Mouse (Mus musculus) leukemia stem cell, adult 10-12 weeks (primary cell): ENCODE measurements around the gene Rps6ka1. TPM values are rescaled to one million over a fixed set of nuclear protein-coding genes. Genes with fewer than 3 reads are reported as not detected.

ENCODE experiments used
- polyA plus RNA-seq: library from polyadenylated mRNA; stranded (reverse); fragments of >175 nt; gene quantifications from 2 replicates; pipeline ENCODE4 v1.2.3, GENCODE M21; 2012; ENCODE audit warnings: low replicate concordance

Gene Rps6ka1
- 45.3 and 63.8 TPM in 2 replicates for polyA plus RNA-seq

GRCm38 (mm10) chr4:133887672-133888453 is at the start of gene Rps6ka1:
Rps6ka1 (minus strand) TSS chr4:133887797.

Other genes starting within 250 kb of the Rps6ka1 start
- 85.1 and 90.5 TPM in 2 replicates for gene Zdhhc18, start 237.6 kb downstream of the Rps6ka1 start, polyA plus RNA-seq
- 14.1 and 14.3 TPM in 2 replicates for gene Pigv, start 215.2 kb downstream of the Rps6ka1 start, polyA plus RNA-seq
- gene Arid1a, start 131.0 kb downstream of the Rps6ka1 start, polyA plus RNA-seq: 95.3 and 252 TPM in 2 replicates
- gene Hmgn2, start 80.9 kb upstream of the Rps6ka1 start, polyA plus RNA-seq: 242 and 338 TPM in 2 replicates
- 21.6 and 41.7 TPM in 2 replicates for gene Dhdds, start 113.1 kb upstream of the Rps6ka1 start, polyA plus RNA-seq
- gene Lin28a, start 131.0 kb upstream of the Rps6ka1 start, polyA plus RNA-seq: 1.4 TPM in 1 of 2 replicates, not detected in the other
- gene Zfp683, start 166.0 kb upstream of the Rps6ka1 start, polyA plus RNA-seq: 0.19 and 0.39 TPM in 2 replicates
- 0.10 TPM in 1 of 2 replicates, not detected in the other for gene Crybg2, start 173.0 kb upstream of the Rps6ka1 start, polyA plus RNA-seq
- gene Cd52, start 207.3 kb upstream of the Rps6ka1 start, polyA plus RNA-seq: 37.5 and 134 TPM in 2 replicates
- 5.3 and 17.0 TPM in 2 replicates for gene Ubxn11, start 214.8 kb upstream of the Rps6ka1 start, polyA plus RNA-seq
- 32.8 and 98.2 TPM in 2 replicates for gene Sh3bgrl3, start 241.0 kb upstream of the Rps6ka1 start, polyA plus RNA-seq